Mouse (Mus musculus): ENCODE results near the gene Scamp5.

The Scamp5 gene

GRCm38 (mm10) chr9:57419521-57420267 is 48.2 kb downstream of the Scamp5 start:
- no peak for DNase-seq (ENCODE audit: low read depth, low spot score)

GRCm38 (mm10) chr9:57417341-57417740 is 50.5 kb downstream of the Scamp5 start:
- DNase-seq (ENCODE audit: low read depth, low spot score), result no peak

GRCm38 (mm10) chr9:57407120-57407905 is 60.5 kb downstream of the Scamp5 start:
- no peak for DNase-seq (ENCODE audit: low read depth, low spot score)

GRCm38 (mm10) chr9:57406395-57406794 is 61.5 kb downstream of the Scamp5 start:
- no peak for DNase-seq (ENCODE audit: low read depth, low spot score)

GRCm38 (mm10) chr9:57404036-57404435 is 63.8 kb downstream of the Scamp5 start:
- no peak for DNase-seq (ENCODE audit: low read depth, low spot score)

GRCm38 (mm10) chr9:57402318-57403251 is 65.3 kb downstream of the Scamp5 start:
- no peak for DNase-seq (ENCODE audit: low read depth, low spot score)

DNA sequence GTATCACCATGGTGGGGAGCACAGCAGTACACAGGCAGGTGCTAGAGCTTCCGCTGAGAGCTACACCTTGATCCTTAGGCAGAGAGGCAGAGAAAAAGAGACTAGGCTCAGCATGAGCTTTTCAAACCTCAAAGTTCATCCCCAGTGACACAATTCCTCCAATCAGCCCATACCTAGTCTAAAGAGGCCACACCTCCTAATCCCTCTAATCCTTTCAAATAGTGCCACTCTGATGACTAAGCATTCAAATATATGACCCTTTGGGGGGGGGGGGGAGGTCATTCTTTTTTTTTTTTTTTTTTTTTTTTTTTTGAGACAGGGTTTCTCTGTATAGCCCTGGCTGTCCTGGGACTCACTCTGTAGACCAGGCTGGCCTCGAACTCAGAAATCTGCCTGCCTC is 69.1 kb downstream of the Scamp5 start:
- no peak for DNase-seq (ENCODE audit: low read depth, low spot score)

DNA sequence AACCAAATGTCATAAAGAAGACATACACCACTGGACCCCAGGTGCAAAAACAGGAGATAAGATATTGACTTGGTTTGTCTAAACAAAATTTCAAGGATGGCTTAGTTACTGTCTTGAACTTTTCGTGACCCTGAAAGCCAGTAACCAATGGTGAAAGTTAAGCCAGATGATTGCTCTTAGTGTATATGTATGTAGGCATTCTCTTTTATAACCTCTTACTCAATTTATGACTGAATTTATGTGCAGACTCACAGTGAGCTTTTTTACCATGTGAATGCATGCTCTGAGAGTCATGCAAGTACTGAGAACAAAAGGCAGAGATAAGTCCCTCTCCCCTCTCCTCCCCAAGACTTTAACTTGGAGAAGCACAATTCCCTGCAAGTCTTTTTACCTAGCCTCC is 75.0 kb downstream of the Scamp5 start:
- DNase-seq (ENCODE audit: low read depth, low spot score), result no peak
